Mouse (Mus musculus) bone marrow, adult 2 months (tissue): ENCODE measurements around the gene Olfr222.

Experiments
- CTCF ChIP-seq: fragments of 200-500 bp; IDR thresholded peaks from 2 replicates; pipeline ENCODE4 v1.5.1; 2011; ENCODE audit warnings: low read length, control low read depth; ENCODE audit not compliant: control insufficient read depth, insufficient read depth
- POLR2A ChIP-seq: fragments of 200-500 bp; IDR thresholded peaks from 2 replicates; pipeline ENCODE4 v1.6.1; 2011; ENCODE audit warnings: low read depth, mild to moderate bottlenecking, control low read depth, low read length, borderline replicate concordance; ENCODE audit not compliant: control insufficient read depth

- TF ChIP-seq POLR2A (no peak), CTCF (no peak)
These were observed 32.7 kb downstream of the Olfr222 start for GRCm38 (mm10) chr11:59543376-59543775.
